Mouse (Mus musculus): ENCODE data around the gene Tnfrsf1a.
"Not testable (repeated sequence)": the region's sequence is repeated elsewhere in the genome, so short reads cannot be mapped to it uniquely, and the experiment has no call there.

The Tnfrsf1a gene

DNA sequence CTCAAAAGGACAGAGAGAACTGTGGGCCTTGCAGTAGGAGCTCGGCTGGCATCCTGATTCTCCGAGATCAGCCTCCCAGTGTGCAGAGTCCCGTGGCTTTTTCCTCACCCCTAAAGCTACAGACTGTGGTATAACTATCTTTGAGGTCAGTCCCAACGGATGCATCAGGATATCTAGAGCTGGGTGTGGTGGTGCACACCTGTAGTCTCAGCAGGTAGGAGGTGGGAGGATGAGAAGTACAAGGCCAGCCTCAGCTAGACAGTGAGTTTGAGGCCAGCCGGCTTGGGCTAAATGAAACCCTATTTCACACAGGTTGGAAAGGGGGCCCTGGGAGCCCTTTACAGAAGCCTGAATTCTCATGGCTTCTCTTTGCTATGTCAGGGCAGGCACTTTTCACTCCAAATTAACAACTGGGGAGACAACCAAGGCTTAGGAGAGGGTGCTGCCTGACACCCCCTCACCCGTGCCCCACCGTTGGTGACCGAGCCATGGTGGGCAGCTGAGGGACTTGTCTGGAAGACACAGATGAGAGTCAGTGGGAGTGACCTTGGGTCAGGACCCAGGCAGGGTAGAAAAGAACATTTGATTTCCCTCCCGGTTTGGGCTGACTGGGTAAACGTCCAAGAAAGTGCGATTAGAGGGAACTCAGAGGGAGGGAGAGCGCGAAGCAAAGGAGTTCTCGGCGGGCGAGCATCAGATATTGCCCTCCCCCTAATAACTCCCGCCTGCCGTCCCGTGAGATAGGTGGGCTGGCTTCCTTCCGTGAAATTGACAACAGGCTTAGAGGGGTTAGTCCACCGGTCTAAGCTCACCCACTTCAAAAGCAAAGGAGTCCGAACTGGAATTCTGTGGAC is at the start of gene Tnfrsf1a:
Tnfrsf1a (plus strand) TSS at position 642 of the 854 bp plus-strand sequence.
- DNase-seq (ENCODE audit: low read depth), result no peak

- no peak for DNase-seq (ENCODE audit: low read depth)
Measured at GRCm38 (mm10) chr6:125300982-125301381, 48.2 kb upstream of the Tnfrsf1a start.

DNA sequence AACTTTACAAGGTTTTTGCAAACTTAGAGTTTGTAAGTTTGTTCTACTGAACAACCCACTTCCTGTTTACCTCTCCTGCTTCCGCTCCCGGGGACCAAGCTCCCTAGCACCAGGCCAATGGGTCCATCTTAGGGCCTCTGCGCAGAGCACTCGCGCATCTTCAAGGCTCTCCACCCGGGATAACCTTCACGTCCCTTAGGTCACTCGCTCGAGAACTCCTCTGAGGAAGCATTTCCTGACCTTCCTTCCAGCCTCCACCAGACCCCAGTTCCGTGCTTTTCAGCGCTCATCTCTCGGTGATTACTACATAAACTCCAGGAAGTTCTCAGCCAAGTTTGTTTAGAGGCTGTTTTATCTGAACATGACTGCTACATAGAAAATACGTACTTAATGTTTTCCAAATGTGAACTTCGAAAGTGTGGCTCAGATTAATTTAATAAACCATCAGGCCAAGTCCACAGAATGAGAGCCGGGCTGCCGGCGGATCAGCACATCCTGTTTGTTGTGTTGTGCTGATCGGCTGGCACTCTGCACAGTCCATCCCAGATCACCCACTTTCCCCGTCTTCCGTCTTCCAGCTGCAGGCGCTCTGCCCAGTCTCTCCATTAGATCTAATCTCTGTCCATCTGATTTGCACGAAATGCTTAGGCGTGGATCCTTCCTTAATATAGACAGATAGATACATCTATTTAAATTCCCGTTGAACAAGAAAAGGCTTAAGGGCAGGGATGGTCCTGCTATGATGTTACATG is 46.8 kb upstream of the Tnfrsf1a start:
- DNase-seq (ENCODE audit: low read depth), result no peak

DNA sequence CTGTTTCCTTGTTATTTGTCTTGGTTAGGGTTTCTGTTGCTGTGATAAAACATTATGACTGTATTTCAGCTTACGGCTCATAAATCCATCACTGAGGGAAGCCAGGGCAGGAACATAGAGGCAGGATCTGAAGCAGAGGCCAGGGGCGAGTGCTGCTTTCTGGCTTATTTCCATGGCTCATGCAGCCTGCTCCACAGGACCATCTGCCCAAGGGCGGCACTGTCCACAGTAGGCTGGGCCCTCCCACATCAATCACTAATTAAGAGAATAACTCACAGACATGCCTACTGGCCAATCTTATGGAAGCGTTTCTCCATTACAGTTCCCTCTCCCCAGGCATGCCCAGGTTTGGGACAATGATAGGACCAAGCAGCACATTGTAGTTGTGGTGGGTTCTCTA is 45.9 kb upstream of the Tnfrsf1a start:
- DNase-seq (ENCODE audit: low read depth), result no peak

DNA sequence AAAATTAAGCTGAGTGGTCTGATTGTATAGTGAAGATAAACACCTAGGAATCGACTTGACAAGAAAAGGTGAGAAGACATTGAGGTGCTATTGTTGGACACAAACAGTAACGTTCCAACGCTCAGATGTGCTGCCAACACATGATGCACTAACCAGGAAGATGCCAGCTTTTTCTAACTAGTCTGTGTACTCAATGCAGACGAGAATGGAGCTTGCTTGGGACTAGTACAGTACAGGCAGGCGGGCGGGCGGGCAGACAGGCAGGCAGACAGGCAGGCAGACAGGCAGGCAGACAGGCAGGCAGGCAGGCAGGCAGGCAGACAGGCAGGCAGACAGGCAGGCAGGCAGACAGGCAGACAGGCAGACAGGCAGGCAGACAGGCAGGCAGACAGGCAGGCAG is 44.8 kb upstream of the Tnfrsf1a start:
- DNase-seq (ENCODE audit: low read depth), result not testable (repeated sequence)

- DNase-seq (ENCODE audit: low read depth), result no peak
Measured at GRCm38 (mm10) chr6:125305465-125305864, 43.7 kb upstream of the Tnfrsf1a start.

- DNase-seq (ENCODE audit: low read depth), result no peak
Measured at GRCm38 (mm10) chr6:125307091-125307490, 42.1 kb upstream of the Tnfrsf1a start.

DNA sequence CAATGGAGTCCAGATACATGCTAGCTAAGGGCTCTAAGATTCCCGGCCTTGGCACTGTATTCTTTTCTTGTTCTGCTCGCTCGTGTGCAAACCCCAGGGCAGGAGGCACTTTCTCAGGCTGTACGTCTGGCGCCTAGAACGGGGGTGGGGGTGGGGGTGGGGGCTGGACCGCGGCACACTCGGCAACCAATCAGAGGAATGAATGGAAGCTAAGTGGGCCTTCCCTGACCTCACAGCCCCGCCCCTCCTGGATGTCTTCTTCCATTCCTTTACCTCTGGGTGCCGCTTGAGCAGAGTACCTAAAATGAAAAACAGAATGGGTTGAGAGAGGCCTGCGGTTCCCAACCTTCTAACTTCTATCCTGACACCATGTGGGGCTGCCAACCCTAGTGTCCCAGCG is 40.2 kb upstream of the Tnfrsf1a start:
- DNase-seq (ENCODE audit: low read depth), result no peak

GRCm38 (mm10) chr6:125309406-125309805 is 39.8 kb upstream of the Tnfrsf1a start:
- no peak for DNase-seq (ENCODE audit: low read depth)

GRCm38 (mm10) chr6:125312171-125312570 is 37.0 kb upstream of the Tnfrsf1a start:
- no peak for DNase-seq (ENCODE audit: low read depth)

- DNase-seq (ENCODE audit: low read depth), result no peak
Measured at GRCm38 (mm10) chr6:125312581-125313355, 36.4 kb upstream of the Tnfrsf1a start.

GRCm38 (mm10) chr6:125313546-125314230 is 35.5 kb upstream of the Tnfrsf1a start, which contains the start of gene Ltbr:
Ltbr (minus strand) TSS chr6:125313885.
- peak; percentile 51 for DNase-seq (ENCODE audit: low read depth)

DNA sequence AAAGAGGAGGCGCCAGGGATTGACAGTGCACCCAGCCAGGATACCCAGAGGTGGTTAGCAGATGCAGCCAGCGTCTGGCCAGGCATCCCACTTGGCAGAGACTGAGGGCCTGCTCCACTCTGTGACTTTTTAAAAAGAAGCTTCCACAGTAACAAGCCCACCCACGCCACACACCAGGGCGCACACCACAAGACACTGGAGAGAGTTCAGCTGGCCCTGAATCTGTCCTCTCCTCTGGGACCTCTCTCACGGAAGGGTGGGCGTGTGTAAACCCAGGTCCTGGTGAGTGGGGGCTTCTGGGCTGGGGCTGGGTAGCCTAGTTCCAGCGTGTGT is 35.0 kb upstream of the Tnfrsf1a start:
- DNase-seq (ENCODE audit: low read depth), result no peak

GRCm38 (mm10) chr6:125314746-125315145 is 34.4 kb upstream of the Tnfrsf1a start:
- DNase-seq (ENCODE audit: low read depth), result no peak

- no peak for DNase-seq (ENCODE audit: low read depth)
Measured at GRCm38 (mm10) chr6:125317077-125317476, 32.1 kb upstream of the Tnfrsf1a start.

GRCm38 (mm10) chr6:125318981-125319918 is 29.9 kb upstream of the Tnfrsf1a start:
- no peak for DNase-seq (ENCODE audit: low read depth)

GRCm38 (mm10) chr6:125319919-125320296 is 29.3 kb upstream of the Tnfrsf1a start:
- no peak for DNase-seq (ENCODE audit: low read depth)

DNA sequence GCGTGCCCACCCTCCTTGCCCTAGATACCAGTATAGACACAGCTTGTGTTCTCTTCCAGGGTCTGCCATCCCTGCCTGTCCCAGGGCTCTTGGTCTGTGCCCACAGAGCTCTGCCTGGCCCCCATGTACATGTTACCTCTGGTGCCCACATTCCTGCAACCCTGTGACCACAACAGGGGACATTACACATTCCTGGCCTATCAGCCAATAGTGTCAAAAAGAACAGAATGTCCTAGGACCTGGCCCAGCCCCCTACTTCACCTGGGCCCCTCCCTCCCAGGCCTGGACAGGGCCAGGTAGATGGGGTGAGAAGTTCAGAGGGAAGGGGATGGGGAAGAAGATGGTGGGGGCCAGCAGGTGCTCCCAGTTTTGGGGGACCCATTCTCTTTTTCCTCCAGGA is 28.8 kb upstream of the Tnfrsf1a start, which contains the start of gene Scnn1a:
Scnn1a (plus strand) TSS at position 337 of the 400 bp plus-strand sequence.
- DNase-seq (ENCODE audit: low read depth), result no peak

GRCm38 (mm10) chr6:125321114-125321855 is 27.9 kb upstream of the Tnfrsf1a start:
- DNase-seq (ENCODE audit: low read depth), result no peak

GRCm38 (mm10) chr6:125322794-125323193 is 26.4 kb upstream of the Tnfrsf1a start:
- DNase-seq (ENCODE audit: low read depth), result no peak

Measured in c-Kit-positive CD71-negative TER-119-negative erythroid progenitor cells, embryonic 14.5 days (primary cell).